Mouse (Mus musculus): ENCODE data around the gene Dennd2d. TPM values are rescaled to one million over a fixed set of nuclear protein-coding genes. Genes with fewer than 3 reads are reported as not detected.
A peak's percentile ranks its signal among the peaks of the same experiment; 100 is the strongest.

The Dennd2d gene
- 0.03 TPM in 1 of 2 replicates, not detected in the other for polyA plus RNA-seq (2012)

DNA sequence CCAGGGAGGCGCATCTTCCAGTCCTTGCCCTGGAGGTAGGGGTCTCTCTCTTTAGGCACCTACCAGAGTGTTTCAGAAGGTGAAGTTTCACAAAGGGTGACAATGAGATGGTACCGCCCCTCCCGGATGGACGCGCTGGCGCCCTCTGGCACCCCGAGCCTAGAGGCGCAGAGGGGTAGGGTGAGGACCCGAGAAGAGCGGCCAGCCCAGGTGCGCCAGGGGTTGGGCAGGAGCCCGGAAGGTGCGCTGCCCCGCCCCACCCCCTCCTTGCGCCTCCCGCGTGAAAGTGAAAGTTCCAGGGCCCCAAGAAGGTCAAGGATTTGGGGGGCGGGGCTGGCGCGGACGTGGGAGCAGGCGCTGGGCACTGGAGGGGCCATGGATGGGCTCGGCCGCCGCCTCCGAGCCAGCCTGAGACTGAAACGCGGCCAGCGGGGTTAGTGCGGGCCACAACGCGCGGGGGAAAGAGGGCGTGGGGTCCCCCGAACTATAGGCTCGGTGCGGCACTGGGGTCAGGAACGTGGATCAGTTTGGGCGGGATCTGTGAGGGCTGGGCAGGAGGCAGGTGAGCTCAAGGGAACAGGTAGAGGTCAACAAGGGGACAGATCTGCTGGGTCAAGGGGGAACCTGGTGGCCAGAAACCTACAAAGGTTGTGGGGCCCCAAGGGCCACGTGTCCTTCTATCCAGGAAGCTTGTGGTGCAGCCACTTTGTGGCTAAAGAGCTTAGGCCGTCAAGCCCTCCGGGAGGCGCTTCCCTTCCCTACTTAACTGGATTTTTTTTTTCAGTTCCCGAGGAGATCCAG lies at the start of gene Dennd2d:
TSS of gene Dennd2d (plus strand) at position 125 of the 801 bp plus-strand sequence.
- peaks cover 21% of the 10 kb centered on the region for H3K27me3 ChIP-seq (ENCODE audit: control insufficient read depth)
- H3K4me3 ChIP-seq (replicated peaks), result peak within 1 kb of the TSS; percentile 68
- no peaks in the 10 kb centered on the region for H3K9me3 ChIP-seq (ENCODE audit: control insufficient read depth, low read length)
- no peak for TF ChIP-seq GATA1 (IDR thresholded peaks at IDR 0.05; ENCODE audit: low read length)
- no peak for TF ChIP-seq TAL1 (IDR thresholded peaks at IDR 0.05; ENCODE audit: low read length)
- H3K4me1 ChIP-seq (ENCODE audit: control insufficient read depth), result peaks cover 16% of the 10 kb centered on the region
- H3K36me3 ChIP-seq (ENCODE audit: control insufficient read depth), result no peaks in the 10 kb centered on the region

DNA sequence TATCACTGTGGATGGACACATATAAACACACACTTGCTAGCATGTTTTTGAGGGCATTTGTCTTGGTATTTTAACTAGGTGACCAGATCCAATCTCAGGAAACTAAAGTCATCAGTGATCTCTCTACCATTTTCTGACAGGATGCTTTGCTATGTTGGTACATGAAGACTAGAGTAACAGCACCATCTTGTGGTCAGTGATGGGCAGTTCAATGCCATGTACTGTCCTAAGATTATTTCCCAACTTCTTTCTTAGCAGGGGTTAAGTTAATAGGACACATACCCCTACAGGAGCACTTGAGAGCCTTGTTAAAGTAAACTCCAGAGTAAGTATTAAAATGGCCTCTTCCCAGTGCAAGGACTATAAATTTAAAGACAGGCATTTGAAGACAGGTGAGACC lies 33.6 kb upstream of the Dennd2d start:
- no peaks in the 10 kb centered on the region for H3K4me1 ChIP-seq (ENCODE audit: control insufficient read depth)
- H3K4me3 ChIP-seq (replicated peaks), result no peak overlapping the region
- H3K36me3 ChIP-seq (ENCODE audit: control insufficient read depth), result no peaks in the 10 kb centered on the region
- no peaks in the 10 kb centered on the region for H3K27me3 ChIP-seq (ENCODE audit: control insufficient read depth)
- no peaks in the 10 kb centered on the region for H3K9me3 ChIP-seq (ENCODE audit: control insufficient read depth, low read length)
- no peak for TF ChIP-seq GATA1 (IDR thresholded peaks at IDR 0.05; ENCODE audit: low read length)
- TF ChIP-seq TAL1 (IDR thresholded peaks at IDR 0.05; ENCODE audit: low read length), result no peak

DNA sequence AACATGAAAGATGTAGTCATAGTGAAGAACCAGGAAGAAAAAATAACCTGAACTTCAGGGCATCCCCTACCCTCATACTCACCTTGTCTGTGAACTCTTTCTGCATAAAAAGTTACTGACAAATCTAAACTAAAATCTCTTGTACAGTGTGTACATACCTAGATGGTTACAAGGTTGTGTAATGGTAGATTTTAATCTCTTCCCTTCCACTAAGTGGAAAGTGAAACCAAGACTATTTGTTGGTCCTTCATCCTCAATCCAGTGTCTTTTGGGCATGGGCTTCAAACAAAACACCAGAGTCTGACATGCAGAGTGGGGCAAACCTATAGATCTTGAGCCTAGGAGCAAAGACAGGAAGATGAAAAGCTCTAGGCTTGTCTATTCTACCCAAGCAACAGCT lies 33.2 kb upstream of the Dennd2d start:
- TF ChIP-seq GATA1 (IDR thresholded peaks at IDR 0.05; ENCODE audit: low read length), result no peak
- TF ChIP-seq TAL1 (IDR thresholded peaks at IDR 0.05; ENCODE audit: low read length), result no peak
- H3K4me1 ChIP-seq (ENCODE audit: control insufficient read depth), result no peaks in the 10 kb centered on the region

DNA sequence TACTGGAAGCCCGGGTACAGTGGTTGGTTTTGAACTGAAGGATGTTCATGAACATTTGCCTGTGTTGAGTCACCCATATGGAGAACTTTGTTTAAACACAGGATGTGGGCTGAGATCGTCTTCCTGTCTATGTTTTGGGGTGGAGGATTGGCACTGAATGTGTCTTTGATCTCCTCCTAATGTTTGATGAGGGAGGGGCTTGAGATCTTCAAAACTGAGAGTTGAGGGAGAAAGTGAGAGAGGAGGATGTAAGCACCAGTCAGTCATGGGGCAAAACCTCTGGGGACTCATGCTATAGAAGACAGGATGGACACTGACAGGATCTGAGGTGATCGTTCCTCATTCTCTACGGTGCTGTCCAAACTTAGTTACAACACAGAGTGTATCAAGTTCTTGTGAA lies 32.6 kb upstream of the Dennd2d start:
- Histone ChIP-seq H3K36me3 (ENCODE audit: control insufficient read depth) (no peaks in the 10 kb centered on the region), H3K27me3 (ENCODE audit: control insufficient read depth) (no peaks in the 10 kb centered on the region), H3K4me1 (ENCODE audit: control insufficient read depth) (no peaks in the 10 kb centered on the region), H3K4me3 (replicated peaks) (no peak overlapping the region), H3K9me3 (ENCODE audit: control insufficient read depth, low read length) (no peaks in the 10 kb centered on the region)
- TF ChIP-seq GATA1 (IDR thresholded peaks at IDR 0.05; ENCODE audit: low read length) (no peak), TAL1 (IDR thresholded peaks at IDR 0.05; ENCODE audit: low read length) (no peak)

More for the DNA sequence above, 33.2 kb upstream of the Dennd2d start:
- Histone ChIP-seq H3K36me3 (ENCODE audit: control insufficient read depth) (no peaks in the 10 kb centered on the region), H3K27me3 (ENCODE audit: control insufficient read depth) (no peaks in the 10 kb centered on the region), H3K9me3 (ENCODE audit: control insufficient read depth, low read length) (no peaks in the 10 kb centered on the region), H3K4me3 (replicated peaks) (no peak overlapping the region)

DNA sequence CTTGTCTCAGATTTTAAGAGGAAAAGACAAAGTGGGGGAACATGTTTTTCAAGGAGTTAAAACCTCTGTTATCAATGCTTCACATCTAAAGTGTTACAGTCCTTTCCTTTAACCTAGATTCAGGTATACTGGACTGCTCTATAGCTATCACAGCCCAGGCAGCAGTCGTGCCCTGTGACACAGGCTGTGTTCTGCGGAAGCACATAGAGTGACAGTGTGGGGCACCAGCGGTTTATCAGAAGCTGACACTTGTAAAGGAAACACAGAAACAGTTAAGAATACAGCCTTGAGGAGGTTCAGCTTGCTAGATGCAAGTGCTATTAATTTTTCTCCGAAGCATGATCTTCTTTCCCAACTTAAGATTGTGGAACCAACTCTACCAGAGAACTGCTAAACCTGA lies 29.6 kb upstream of the Dennd2d start:
- Histone ChIP-seq H3K4me3 (replicated peaks) (no peak overlapping the region), H3K4me1 (ENCODE audit: control insufficient read depth) (no peaks in the 10 kb centered on the region), H3K9me3 (ENCODE audit: control insufficient read depth, low read length) (no peaks in the 10 kb centered on the region), H3K36me3 (ENCODE audit: control insufficient read depth) (no peaks in the 10 kb centered on the region), H3K27me3 (ENCODE audit: control insufficient read depth) (no peaks in the 10 kb centered on the region)
- no peak for TF ChIP-seq TAL1 (IDR thresholded peaks at IDR 0.05; ENCODE audit: low read length)
- no peak for TF ChIP-seq GATA1 (IDR thresholded peaks at IDR 0.05; ENCODE audit: low read length)

DNA sequence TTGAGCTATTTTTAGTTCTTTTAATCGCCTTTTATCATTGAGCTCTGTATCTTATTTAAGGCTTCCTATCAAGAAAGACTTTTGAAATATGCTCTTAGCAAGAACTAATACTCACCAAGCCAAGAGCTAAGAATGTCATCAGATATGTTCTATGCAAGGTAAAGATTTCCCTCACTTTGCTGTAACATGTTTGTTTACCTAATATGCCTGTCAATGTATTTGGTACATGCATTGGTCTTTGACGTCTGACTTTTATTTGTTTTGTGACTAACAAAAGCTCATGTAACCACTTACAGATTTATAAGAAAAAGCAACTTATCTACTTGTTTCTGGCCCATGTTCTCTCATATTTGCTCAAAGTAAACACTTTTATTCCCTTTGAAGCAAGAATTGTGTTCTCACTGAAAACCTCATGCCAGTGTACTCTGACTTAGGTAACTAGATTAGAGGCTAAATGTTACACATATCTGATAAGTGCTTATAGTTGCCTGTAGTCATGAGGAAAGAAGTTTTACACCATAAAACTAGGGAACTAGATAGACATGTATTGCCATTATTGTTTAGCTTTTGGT lies 24.8 kb upstream of the Dennd2d start:
- H3K4me1 ChIP-seq (ENCODE audit: control insufficient read depth), result no peaks in the 10 kb centered on the region
- TF ChIP-seq TAL1 (IDR thresholded peaks at IDR 0.05; ENCODE audit: low read length) (no peak), GATA1 (IDR thresholded peaks at IDR 0.05; ENCODE audit: low read length) (no peak)

DNA sequence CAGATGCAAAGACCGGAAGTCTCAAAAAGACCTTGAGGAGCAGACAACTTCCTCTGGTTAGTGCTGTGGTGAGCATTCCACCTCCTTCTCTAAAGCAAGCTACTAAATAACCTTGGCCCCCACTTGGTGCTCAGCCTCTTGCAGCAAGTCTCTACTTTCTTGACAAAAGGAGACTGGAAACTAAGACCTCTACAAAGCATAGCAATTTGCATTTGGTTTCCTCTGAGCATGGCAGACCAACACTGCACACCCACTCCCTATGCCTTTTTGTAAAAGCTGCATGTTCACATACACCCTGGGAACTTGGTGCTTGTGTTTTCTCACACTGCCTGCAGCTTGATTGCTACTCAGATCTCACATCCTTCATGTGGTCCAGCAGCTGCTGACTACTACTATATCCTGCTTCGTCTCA lies 20.1 kb upstream of the Dennd2d start:
- H3K4me1 ChIP-seq (ENCODE audit: control insufficient read depth), result no peaks in the 10 kb centered on the region

More for the DNA sequence above, 24.8 kb upstream of the Dennd2d start:
- no peaks in the 10 kb centered on the region for H3K36me3 ChIP-seq (ENCODE audit: control insufficient read depth)
- no peak overlapping the region for H3K4me3 ChIP-seq (replicated peaks)
- no peaks in the 10 kb centered on the region for H3K9me3 ChIP-seq (ENCODE audit: control insufficient read depth, low read length)
- H3K27me3 ChIP-seq (ENCODE audit: control insufficient read depth), result no peaks in the 10 kb centered on the region

DNA sequence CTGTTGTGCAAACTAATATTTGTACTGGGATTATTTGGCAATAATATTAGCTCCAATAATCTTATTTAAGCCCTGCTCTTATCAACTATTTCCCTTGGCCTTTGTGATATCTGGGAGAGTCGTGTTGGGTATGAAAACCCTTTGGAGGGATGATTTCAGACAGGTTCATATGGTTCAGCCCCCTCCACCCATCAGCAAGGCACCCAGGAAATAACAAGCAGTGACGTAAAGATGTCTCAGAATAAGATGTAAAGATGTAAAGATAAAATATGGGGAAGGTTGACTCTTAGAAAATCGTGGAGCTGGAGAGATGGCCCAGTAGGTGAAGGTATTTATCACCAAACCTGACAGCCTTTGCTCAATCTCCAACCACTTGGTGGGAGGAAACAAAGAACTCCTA lies 19.7 kb upstream of the Dennd2d start:
- Histone ChIP-seq H3K4me1 (ENCODE audit: control insufficient read depth) (no peaks in the 10 kb centered on the region), H3K4me3 (replicated peaks) (no peak overlapping the region), H3K36me3 (ENCODE audit: control insufficient read depth) (no peaks in the 10 kb centered on the region), H3K9me3 (ENCODE audit: control insufficient read depth, low read length) (no peaks in the 10 kb centered on the region), H3K27me3 (ENCODE audit: control insufficient read depth) (no peaks in the 10 kb centered on the region)
- TF ChIP-seq TAL1 (IDR thresholded peaks at IDR 0.05; ENCODE audit: low read length) (no peak), GATA1 (IDR thresholded peaks at IDR 0.05; ENCODE audit: low read length) (no peak)

More for the DNA sequence above, 20.1 kb upstream of the Dennd2d start:
- H3K4me3 ChIP-seq (replicated peaks), result no peak overlapping the region
- H3K27me3 ChIP-seq (ENCODE audit: control insufficient read depth), result no peaks in the 10 kb centered on the region
- no peaks in the 10 kb centered on the region for H3K36me3 ChIP-seq (ENCODE audit: control insufficient read depth)
- TF ChIP-seq TAL1 (IDR thresholded peaks at IDR 0.05; ENCODE audit: low read length) (no peak), GATA1 (IDR thresholded peaks at IDR 0.05; ENCODE audit: low read length) (no peak)
- H3K9me3 ChIP-seq (ENCODE audit: control insufficient read depth, low read length), result no peaks in the 10 kb centered on the region

DNA sequence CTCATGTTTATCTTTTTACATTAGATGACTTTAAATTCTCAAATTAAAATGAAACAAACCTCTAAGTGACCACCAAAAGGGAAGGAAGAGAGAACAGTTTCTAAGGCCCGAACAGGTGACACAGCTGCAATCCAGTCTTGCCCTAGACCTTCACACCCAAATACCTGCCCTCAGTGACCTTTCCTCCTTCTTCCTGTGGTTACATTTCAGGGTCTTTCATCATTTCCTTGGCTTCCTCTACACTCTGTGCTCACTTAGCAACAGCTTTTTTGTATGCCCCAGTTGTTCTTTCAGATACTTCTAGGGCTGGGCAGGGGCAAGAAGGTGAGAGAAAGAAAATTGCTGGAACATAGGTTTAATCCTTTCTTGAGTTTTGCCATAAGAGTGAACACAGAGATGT lies 17.5 kb upstream of the Dennd2d start:
- Histone ChIP-seq H3K36me3 (ENCODE audit: control insufficient read depth) (no peaks in the 10 kb centered on the region), H3K4me1 (ENCODE audit: control insufficient read depth) (peaks cover 2% of the 10 kb centered on the region; the same call in 1 of the 2 replicates), H3K27me3 (ENCODE audit: control insufficient read depth) (no peaks in the 10 kb centered on the region), H3K4me3 (replicated peaks) (no peak overlapping the region), H3K9me3 (ENCODE audit: control insufficient read depth, low read length) (no peaks in the 10 kb centered on the region)
- TF ChIP-seq TAL1 (IDR thresholded peaks at IDR 0.05; ENCODE audit: low read length), result no peak
- TF ChIP-seq GATA1 (IDR thresholded peaks at IDR 0.05; ENCODE audit: low read length), result no peak
